Mouse (Mus musculus) adrenal gland, adult 18-20 months (tissue): ENCODE measurements at regions not wholly inside any gene's neighbourhood (a gene's known extent, or its start where the extent isn't known, plus 50 kb on each side); places are given as distances from the start of the nearest gene placed in this dataset.

ENCODE experiments used
- DNase-seq, 2 experiments: peaks; one replicate each; pipeline ENCODE4 v3.0.0; 2021 to 2022; ENCODE audit warnings: low spot score in 2 of 2

- no peak for DNase-seq
These were observed 244.0 kb upstream of the Gnaz start for GRCm38 (mm10) chr10:74722971-74723370.

GRCm38 (mm10) chr10:74749446-74749845 lies 217.5 kb upstream of the Gnaz start:
- DNase-seq: no peak

GRCm38 (mm10) chr10:74750879-74751278 lies 216.1 kb upstream of the Gnaz start:
- no peak for DNase-seq

- no peak for DNase-seq
These were observed 206.2 kb upstream of the Gnaz start for GRCm38 (mm10) chr10:74760734-74761133.

- no peak for DNase-seq
These were observed 177.7 kb upstream of the Gnaz start for GRCm38 (mm10) chr10:74789245-74789644.

- DNase-seq: no peak
These were observed 177.0 kb upstream of the Gnaz start for GRCm38 (mm10) chr10:74789987-74790386.

- no peak for DNase-seq
These were observed 143.6 kb upstream of the Gnaz start for GRCm38 (mm10) chr10:74823395-74823794.

GRCm38 (mm10) chr10:74834359-74834758 lies 132.6 kb upstream of the Gnaz start:
- DNase-seq: no peak

GRCm38 (mm10) chr10:74848372-74848771 lies 118.6 kb upstream of the Gnaz start:
- DNase-seq: peak; percentile 63 to 66

- no peak for DNase-seq
These were observed 111.8 kb upstream of the Gnaz start for GRCm38 (mm10) chr10:74854991-74855664.
